Mouse (Mus musculus): Measurements from ENCODE around the gene Scube1.
A peak's percentile ranks its signal among the peaks of the same experiment; 100 is the strongest.

Scube1 gene

GRCm38 (mm10) chr15:83724886-83725269 lies at the start of gene Scube1:
Gene Scube1 (minus strand): TSS chr15:83725021.
- DNase-seq = peak; percentile 88

GRCm38 (mm10) chr15:83772953-83773352 lies 48.1 kb upstream of the Scube1 start:
- DNase-seq = no peak

GRCm38 (mm10) chr15:83772460-83772859 lies 47.6 kb upstream of the Scube1 start:
- peak; percentile 15 for DNase-seq

GRCm38 (mm10) chr15:83771346-83772053 lies 46.7 kb upstream of the Scube1 start:
- no peak for DNase-seq

- DNase-seq = no peak
These were observed 40.7 kb upstream of the Scube1 start for GRCm38 (mm10) chr15:83765388-83766029.

DNA sequence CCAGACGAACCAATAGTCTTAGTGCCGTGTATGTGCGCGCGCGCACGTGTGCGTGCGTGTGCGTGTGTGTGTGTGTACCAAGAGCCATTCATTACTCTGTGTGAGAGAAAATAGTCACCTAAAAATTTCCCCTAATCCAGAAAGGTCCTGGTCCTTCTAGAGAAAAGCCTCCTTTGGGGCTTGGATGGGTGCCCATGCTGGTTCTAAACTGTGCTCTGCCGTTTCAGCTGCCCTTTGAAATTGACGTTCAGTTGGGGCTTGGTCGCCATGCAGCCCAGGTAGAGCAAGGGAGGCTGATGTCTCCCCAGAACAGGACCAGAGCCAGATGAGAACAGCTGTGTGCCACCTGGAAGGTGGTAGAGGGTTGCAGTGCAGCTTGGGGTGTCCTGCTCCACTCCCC lies 36.7 kb upstream of the Scube1 start:
- DNase-seq = no peak

DNA sequence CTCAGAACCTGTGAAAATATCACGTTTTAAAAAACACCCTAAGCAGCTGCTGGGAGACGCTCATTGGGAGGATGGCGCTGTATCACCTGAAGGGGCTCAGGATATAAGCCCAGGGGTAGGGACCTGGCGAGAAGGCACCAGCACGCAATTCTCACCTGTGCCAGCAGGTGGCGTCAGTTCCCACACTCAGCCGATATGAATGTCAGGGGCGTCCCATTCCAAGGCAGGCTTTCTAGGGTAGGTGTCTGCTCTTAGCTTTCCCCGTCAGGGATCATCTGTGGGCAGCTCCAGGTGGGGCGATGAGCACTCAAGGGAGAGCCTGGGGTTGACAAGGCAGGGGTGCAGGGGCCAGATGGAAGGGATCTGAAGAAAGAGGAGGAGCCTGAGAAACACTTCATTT lies 35.9 kb upstream of the Scube1 start:
- peak; percentile 14 for DNase-seq

DNA sequence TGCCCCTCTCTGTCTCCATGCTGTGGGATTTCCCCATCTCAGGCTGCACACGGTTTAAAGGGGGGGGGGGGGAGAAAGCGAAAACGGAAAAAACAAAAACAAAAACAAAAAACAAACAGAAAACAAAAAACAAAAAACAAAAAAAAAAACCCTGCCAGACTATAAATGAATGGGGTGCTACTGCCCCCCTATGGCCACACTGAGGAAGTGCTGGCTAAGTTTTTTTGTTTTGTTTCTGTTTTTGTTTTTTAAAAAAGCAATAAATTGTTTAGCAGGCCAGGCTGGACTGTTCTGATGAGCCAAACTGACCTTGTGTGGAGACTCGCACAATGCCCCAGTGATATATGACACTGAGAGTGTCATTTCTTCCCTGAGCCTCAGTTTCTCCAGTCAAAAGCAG lies 34.1 kb upstream of the Scube1 start:
- DNase-seq = no peak

GRCm38 (mm10) chr15:83756742-83757141 lies 31.9 kb upstream of the Scube1 start:
- peak; percentile 16 for DNase-seq

DNA sequence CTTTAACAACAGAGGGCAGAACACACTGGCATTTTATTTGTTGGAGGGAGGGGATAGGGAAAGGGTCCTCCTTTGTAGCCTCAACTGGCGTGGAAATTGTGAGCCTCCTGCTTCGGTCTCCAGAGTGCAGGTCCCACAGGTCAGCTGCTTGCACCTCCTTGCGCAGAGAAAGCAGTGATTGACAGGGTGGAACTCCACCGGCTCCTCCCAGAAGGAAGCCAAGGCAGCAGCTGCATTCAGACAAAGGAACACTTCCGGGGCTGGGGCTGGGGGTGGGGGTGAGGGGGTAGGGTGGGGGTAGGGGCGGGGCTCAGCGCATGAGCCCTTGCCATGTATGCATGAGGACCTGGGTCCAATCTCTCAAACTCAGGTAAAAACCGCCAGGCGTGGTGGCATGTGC lies 24.6 kb upstream of the Scube1 start:
- no peak for DNase-seq

DNA sequence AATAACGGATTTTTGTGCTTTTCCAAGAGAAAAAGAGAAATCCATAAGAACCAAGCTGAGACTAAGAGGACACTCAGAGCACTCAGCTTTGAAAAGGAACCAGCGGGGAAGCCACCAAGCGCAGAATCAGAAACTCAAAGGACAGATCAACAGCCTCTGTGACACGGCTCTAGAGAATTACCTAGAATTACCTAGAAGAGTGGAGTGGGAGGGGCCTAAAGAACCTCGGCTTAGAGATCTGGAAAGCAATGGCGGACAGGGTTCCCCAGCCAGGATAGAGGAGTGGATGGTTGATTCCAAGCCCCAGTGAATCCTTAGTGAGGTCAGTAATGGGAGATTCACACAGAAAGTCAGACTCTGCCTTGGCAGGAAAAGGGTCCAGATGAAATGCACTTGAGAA lies 24.2 kb upstream of the Scube1 start:
- no peak for DNase-seq

GRCm38 (mm10) chr15:83746311-83746710 lies 21.5 kb upstream of the Scube1 start:
- DNase-seq = no peak

- peak; percentile 59 for DNase-seq
These were observed 17.2 kb upstream of the Scube1 start for GRCm38 (mm10) chr15:83742018-83742417.

GRCm38 (mm10) chr15:83740676-83741422 lies 16.0 kb upstream of the Scube1 start:
- DNase-seq = peak; percentile 62

DNA sequence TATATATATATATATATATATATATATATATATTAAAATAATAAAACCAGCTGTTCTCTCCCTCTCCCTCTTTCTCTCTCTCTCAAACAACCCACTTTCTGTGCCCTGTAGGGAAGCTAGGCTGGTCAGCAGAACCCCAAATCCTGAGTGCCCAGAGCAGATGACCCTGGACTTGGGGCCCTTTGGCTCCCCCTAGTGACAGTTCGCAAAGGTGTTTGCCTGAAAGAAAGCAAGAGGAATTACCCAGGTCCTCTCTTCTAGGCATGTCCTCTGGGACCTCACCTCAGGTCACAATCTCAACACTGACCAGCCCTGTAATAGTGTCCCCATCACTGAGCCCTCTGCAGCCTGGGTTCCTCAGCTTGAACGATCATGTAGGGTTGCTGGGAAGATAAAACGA lies 2.8 kb upstream of the Scube1 start:
- peak; percentile 83 for DNase-seq

GRCm38 (mm10) chr15:83726741-83727140 lies 1.9 kb upstream of the Scube1 start:
- DNase-seq = no peak

GRCm38 (mm10) chr15:83725556-83726200 lies 857 bp upstream of the Scube1 start:
- no peak for DNase-seq

DNA sequence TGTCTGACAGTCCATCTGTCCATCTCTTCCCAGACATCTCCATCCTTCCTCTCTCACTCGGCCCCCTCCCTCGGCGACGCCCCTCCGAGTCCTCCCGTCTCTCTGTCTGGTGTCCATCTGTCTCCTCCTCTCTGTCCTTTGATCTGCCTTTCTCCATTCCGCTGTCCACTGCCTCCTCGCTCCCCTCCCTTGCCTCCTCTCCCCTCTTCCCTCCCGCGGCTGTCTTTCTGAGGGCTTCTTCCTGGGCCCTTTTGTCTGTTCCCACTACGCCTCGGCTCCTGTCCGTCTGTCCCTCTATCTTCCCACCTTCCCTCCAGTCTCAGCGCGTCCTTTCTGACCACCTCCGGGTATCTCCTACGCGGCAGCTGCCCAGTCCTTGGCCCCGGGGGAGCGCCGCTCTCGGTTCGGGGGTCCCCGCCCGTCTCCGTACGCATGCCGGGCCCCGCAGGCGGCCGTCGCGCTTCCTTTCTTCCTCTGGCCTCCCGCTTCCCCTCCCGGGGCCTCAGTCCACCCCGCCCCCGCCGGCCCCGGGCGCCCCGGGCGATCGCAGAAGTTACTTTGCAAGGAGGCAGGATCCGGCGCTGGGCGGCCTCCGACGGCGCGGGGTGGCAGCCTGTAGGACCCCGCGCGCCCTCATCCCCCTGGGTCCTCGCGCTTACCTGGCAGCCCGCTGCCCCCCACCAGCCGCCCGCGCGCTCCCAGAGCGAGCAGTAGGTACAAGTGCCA lies 498 bp downstream of the Scube1 start:
- DNase-seq = peak; percentile 8

DNA sequence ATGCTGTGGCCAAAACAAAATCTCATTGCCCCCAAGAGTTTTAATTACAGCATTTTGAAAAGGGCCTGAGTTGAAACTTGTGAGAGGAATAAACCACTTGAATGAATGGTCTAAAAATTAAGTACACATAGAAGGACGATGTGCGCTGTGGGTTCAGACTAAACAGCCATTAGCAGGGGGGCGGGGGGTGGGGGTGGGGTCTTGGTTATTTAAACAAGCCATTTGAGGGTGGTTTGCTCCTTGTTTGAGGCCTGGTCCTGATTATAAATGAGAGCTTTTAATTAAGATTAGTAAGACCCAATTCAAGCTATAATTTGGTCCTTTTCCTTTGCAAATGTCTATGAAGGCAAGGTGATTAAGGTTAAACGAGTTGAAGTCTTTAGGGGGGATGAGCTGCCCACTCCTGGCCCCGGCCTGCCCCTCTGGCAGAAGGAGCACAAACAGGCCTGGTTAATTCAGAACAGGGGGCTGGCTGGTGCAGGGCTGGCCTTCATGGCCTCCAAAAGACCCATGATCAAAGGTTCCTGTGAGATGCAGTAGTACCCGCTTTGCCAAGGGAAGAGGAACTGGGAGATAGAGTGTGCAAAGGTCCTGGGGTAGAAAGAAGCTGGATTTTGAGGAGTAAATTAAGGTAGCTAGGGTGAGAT lies 9.1 kb downstream of the Scube1 start:
- no peak for DNase-seq

DNA sequence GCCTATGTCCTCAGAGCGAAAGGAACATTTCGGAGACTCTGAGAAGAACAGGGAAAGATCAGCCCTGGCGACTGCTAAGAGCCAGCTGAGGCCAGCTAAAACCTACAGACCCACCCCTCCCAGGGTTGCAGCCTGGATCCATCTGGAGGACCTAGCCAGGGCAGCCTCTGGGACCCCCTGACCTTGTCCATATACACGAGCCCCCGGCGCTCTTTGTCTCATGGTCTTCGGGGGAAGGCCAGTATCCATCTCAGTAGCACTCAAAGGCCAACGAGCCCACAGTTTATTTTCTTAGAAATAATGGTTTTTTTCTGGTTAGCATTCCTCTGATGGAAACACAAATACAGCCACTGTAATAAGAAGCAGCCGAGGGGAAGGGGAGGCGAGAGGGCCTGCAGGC lies 12.0 kb downstream of the Scube1 start:
- no peak for DNase-seq

GRCm38 (mm10) chr15:83712361-83712760 lies 12.5 kb downstream of the Scube1 start:
- DNase-seq = no peak

All from lung, postnatal 36 days (tissue).